Mouse (Mus musculus) heart, embryonic 16.5 days (tissue): Measurements from ENCODE around the gene Slc24a4. TPM values are rescaled to one million over a fixed set of nuclear protein-coding genes. Genes with fewer than 3 reads are reported as not detected.

Source experiments
- ATAC-seq: fragments of 200-750 bp; cut with Nextera tagmentation; replicated peaks from 2 replicates; pipeline ENCODE4 v1.8.0; 2017; ENCODE audit warnings: moderate number of reproducible peaks; ENCODE audit not compliant: insufficient read depth, low FRiP score; ENCODE audit errors: extremely low read depth
- H3K27ac ChIP-seq: fragments of 300-500 bp; sonication (generic); 2 replicates; pipeline ENCODE4 v1.5.1; 2014; ENCODE audit warnings: mild to moderate bottlenecking, low read length, control low read depth, moderate library complexity
- H3K27me3 ChIP-seq: fragments of 300-500 bp; sonication (generic); 2 replicates; pipeline ENCODE4 v1.6.1; 2014; ENCODE audit warnings: low read length, mixed read lengths; ENCODE audit not compliant: control insufficient read depth, insufficient read depth
- H3K36me3 ChIP-seq: fragments of 300-500 bp; sonication (generic); 2 replicates; pipeline ENCODE4 v1.6.1; 2014; ENCODE audit not compliant: control insufficient read depth, insufficient read depth
- H3K4me1 ChIP-seq: fragments of 300-500 bp; sonication (generic); 2 replicates; pipeline ENCODE4 v1.6.1; 2014; ENCODE audit warnings: low read length, mixed read lengths; ENCODE audit not compliant: control insufficient read depth, insufficient read depth
- H3K4me2 ChIP-seq: fragments of 300-500 bp; sonication (generic); 2 replicates; pipeline ENCODE4 v1.6.1; 2014; ENCODE audit warnings: low read depth, mild to moderate bottlenecking, control low read depth, low read length
- H3K4me3 ChIP-seq: fragments of 300-500 bp; sonication (generic); 2 replicates; pipeline ENCODE4 v1.5.1; 2014; ENCODE audit warnings: mild to moderate bottlenecking, control low read depth, low read length
- H3K9ac ChIP-seq: fragments of 300-500 bp; sonication (generic); 2 replicates; pipeline ENCODE4 v1.6.1; 2014; ENCODE audit warnings: low read length, control low read depth
- H3K9me3 ChIP-seq: fragments of 300-500 bp; sonication (generic); replicated peaks from 2 replicates; pipeline ENCODE4 v1.6.1; 2016; ENCODE audit warnings: low read length; ENCODE audit not compliant: control insufficient read depth
- WGBS: fragments of 180-500 bp; shearing (Covaris S2); extraction: QIAGEN DNeasy Blood & Tissue Kit; methylation state at CpG from one replicate; pipeline ENCODE4 v1.1.7; 2014; 5-methylcytosine and 5-hydroxymethylcytosine counted together
- polyA plus RNA-seq: library from polyadenylated mRNA; unstranded; fragments of >200 nt; fragmentation: Nextera tagmentation; extraction: Ambion mirVana; gene quantifications from 2 replicates; pipeline ENCODE4 v1.2.1, GENCODE M21; 2015

Gene Slc24a4
- polyA plus RNA-seq, 1 experiment from 2014 or later: 2.9 TPM

GRCm38 (mm10) chr12:102248104-102248503, 119.6 kb downstream of the Slc24a4 start:
- H3K27ac ChIP-seq: no peak overlapping the region
- WGBS: 87% methylated on average over 6 of the region's 6 CpGs
- H3K9me3 ChIP-seq: no peaks in the 10 kb centered on the region
- H3K4me2 ChIP-seq: no peak overlapping the region
- H3K9ac ChIP-seq: no peak overlapping the region
- H3K36me3 ChIP-seq: no peaks in the 10 kb centered on the region
- ATAC-seq: no peak
- H3K4me3 ChIP-seq: no peak overlapping the region
- H3K27me3 ChIP-seq: no peaks in the 10 kb centered on the region
- 0 out of 2 replicates have a peak, but pooled peaks cover 2% of the 10 kb centered on the region for H3K4me1 ChIP-seq

GRCm38 (mm10) chr12:102250316-102250715, 121.8 kb downstream of the Slc24a4 start:
- Histone ChIP-seq H3K36me3 (no peaks in the 10 kb centered on the region), H3K27ac (no peak overlapping the region), H3K4me1 (0 out of 2 replicates have a peak, but pooled peaks cover 2% of the 10 kb centered on the region), H3K9ac (no peak overlapping the region), H3K27me3 (no peaks in the 10 kb centered on the region), H3K4me2 (no peak overlapping the region), H3K9me3 (no peaks in the 10 kb centered on the region), H3K4me3 (no peak overlapping the region)
- 84% methylated on average over 4 of the region's 4 CpGs for whole genome bisulfite sequencing
- ATAC-seq: no peak

GRCm38 (mm10) chr12:102251070-102251469, 122.5 kb downstream of the Slc24a4 start:
- H3K4me2 ChIP-seq: no peak overlapping the region
- H3K27me3 ChIP-seq: no peaks in the 10 kb centered on the region
- 0 out of 2 replicates have a peak, but pooled peaks cover 2% of the 10 kb centered on the region for H3K4me1 ChIP-seq
- WGBS: 76% methylated on average over 3 of the region's 3 CpGs
- no peak for ATAC-seq
- H3K36me3 ChIP-seq: no peaks in the 10 kb centered on the region
- no peak overlapping the region for H3K9ac ChIP-seq
- H3K4me3 ChIP-seq: no peak overlapping the region
- no peaks in the 10 kb centered on the region for H3K9me3 ChIP-seq
- H3K27ac ChIP-seq: no peak overlapping the region

- no peaks in the 10 kb centered on the region for H3K27me3 ChIP-seq
Measured at GRCm38 (mm10) chr12:102251985-102252384, 123.5 kb downstream of the Slc24a4 start.

GRCm38 (mm10) chr12:102252525-102252924, 124.0 kb downstream of the Slc24a4 start:
- no peaks in the 10 kb centered on the region for H3K9me3 ChIP-seq
- no peak overlapping the region for H3K27ac ChIP-seq
- 60% methylated on average over 1 of the region's 1 CpGs for WGBS
- no peak for ATAC-seq
- no peaks in the 10 kb centered on the region for H3K36me3 ChIP-seq
- 0 out of 2 replicates have a peak, but pooled peaks cover 2% of the 10 kb centered on the region for H3K4me1 ChIP-seq
- no peak overlapping the region for H3K9ac ChIP-seq
- no peak overlapping the region for H3K4me3 ChIP-seq
- no peaks in the 10 kb centered on the region for H3K27me3 ChIP-seq
- H3K4me2 ChIP-seq: no peak overlapping the region

More at GRCm38 (mm10) chr12:102251985-102252384, 123.5 kb downstream of the Slc24a4 start:
- Histone ChIP-seq H3K27ac (no peak overlapping the region), H3K4me1 (0 out of 2 replicates have a peak, but pooled peaks cover 2% of the 10 kb centered on the region), H3K9me3 (no peaks in the 10 kb centered on the region), H3K4me2 (no peak overlapping the region), H3K36me3 (no peaks in the 10 kb centered on the region), H3K9ac (no peak overlapping the region), H3K4me3 (no peak overlapping the region)
- ATAC-seq: 0 out of 2 replicates have a peak, but pooled peaks have one; percentile 52
- WGBS: 42% methylated on average over 3 of the region's 3 CpGs

- Histone ChIP-seq H3K36me3 (no peaks in the 10 kb centered on the region), H3K4me3 (no peak overlapping the region), H3K27ac (no peak overlapping the region), H3K27me3 (no peaks in the 10 kb centered on the region), H3K9me3 (no peaks in the 10 kb centered on the region), H3K4me1 (0 out of 2 replicates have a peak, but pooled peaks cover 2% of the 10 kb centered on the region), H3K4me2 (no peak overlapping the region), H3K9ac (no peak overlapping the region)
- no peak for ATAC-seq
Measured at GRCm38 (mm10) chr12:102255012-102255411, 126.5 kb downstream of the Slc24a4 start.

GRCm38 (mm10) chr12:102258522-102259112, 130.1 kb downstream of the Slc24a4 start:
- ATAC-seq: no peak
- H3K36me3 ChIP-seq: no peaks in the 10 kb centered on the region
- no peak overlapping the region for H3K9ac ChIP-seq
- no peaks in the 10 kb centered on the region for H3K27me3 ChIP-seq
- WGBS: 63% methylated on average over 3 of the region's 3 CpGs
- H3K4me3 ChIP-seq: no peak overlapping the region
- H3K9me3 ChIP-seq: no peaks in the 10 kb centered on the region
- 0 out of 2 replicates have a peak, but pooled peaks cover 3% of the 10 kb centered on the region for H3K4me1 ChIP-seq
- no peak overlapping the region for H3K27ac ChIP-seq
- no peak overlapping the region for H3K4me2 ChIP-seq

GRCm38 (mm10) chr12:102261933-102262396, 133.4 kb downstream of the Slc24a4 start:
- Histone ChIP-seq H3K4me1 (0 out of 2 replicates have a peak, but pooled peaks cover 3% of the 10 kb centered on the region), H3K4me3 (no peak overlapping the region), H3K4me2 (no peak overlapping the region), H3K9me3 (no peaks in the 10 kb centered on the region), H3K27me3 (no peaks in the 10 kb centered on the region), H3K27ac (peak overlapping the region; percentile 5; the same call in 1 of the 2 replicates), H3K9ac (no peak overlapping the region), H3K36me3 (no peaks in the 10 kb centered on the region)
- 31% methylated on average over 8 of the region's 8 CpGs for WGBS
- ATAC-seq: peak; percentile 62; the same call in 1 of the 2 replicates

GRCm38 (mm10) chr12:102262809-102263208, 134.3 kb downstream of the Slc24a4 start:
- Histone ChIP-seq H3K4me3 (no peak overlapping the region), H3K4me2 (no peak overlapping the region), H3K27ac (no peak overlapping the region), H3K36me3 (no peaks in the 10 kb centered on the region), H3K4me1 (0 out of 2 replicates have a peak, but pooled peaks cover 3% of the 10 kb centered on the region), H3K9me3 (no peaks in the 10 kb centered on the region), H3K27me3 (no peaks in the 10 kb centered on the region), H3K9ac (no peak overlapping the region)
- WGBS: 85% methylated on average over 2 of the region's 2 CpGs
- no peak for ATAC-seq
